Mouse (Mus musculus) neural tube, embryonic 15.5 days (tissue): Measurements from ENCODE around the gene Gm6509. TPM values are rescaled to one million over a fixed set of nuclear protein-coding genes. Genes with fewer than 3 reads are reported as not detected.
"Not testable (repeated sequence)": the region's sequence is repeated elsewhere in the genome, so short reads cannot be mapped to it uniquely, and the experiment has no call there.

Experiments used
- ATAC-seq: fragments of 200-750 bp; cut with Nextera tagmentation; 2 replicates; pipeline ENCODE4 v1.8.0; 2017; ENCODE audit warnings: mild to moderate bottlenecking, moderate TSS enrichment, moderate library complexity; ENCODE audit not compliant: low FRiP score
- H3K27ac ChIP-seq: fragments of 300-500 bp; sonication (generic); replicated peaks from 2 replicates; pipeline ENCODE4 v1.5.1; 2015; ENCODE audit warnings: mild to moderate bottlenecking, inconsistent platforms
- H3K27me3 ChIP-seq: fragments of 300-500 bp; sonication (generic); replicated peaks from 2 replicates; pipeline ENCODE4 v1.6.1; 2015; ENCODE audit warnings: inconsistent platforms
- H3K36me3 ChIP-seq: fragments of 300-500 bp; sonication (generic); 2 replicates; pipeline ENCODE4 v1.6.1; 2015; ENCODE audit warnings: inconsistent platforms
- H3K4me1 ChIP-seq: fragments of 300-500 bp; sonication (generic); 2 replicates; pipeline ENCODE4 v1.6.1; 2015; ENCODE audit warnings: inconsistent platforms
- H3K4me2 ChIP-seq: fragments of 300-500 bp; sonication (generic); 2 replicates; pipeline ENCODE4 v1.6.1; 2015; ENCODE audit warnings: inconsistent platforms, mild to moderate bottlenecking, moderate library complexity
- H3K4me3 ChIP-seq: fragments of 300-500 bp; sonication (generic); replicated peaks from 2 replicates; pipeline ENCODE4 v1.5.1; 2015; ENCODE audit warnings: mild to moderate bottlenecking, inconsistent platforms
- H3K9ac ChIP-seq: fragments of 300-500 bp; sonication (generic); replicated peaks from 2 replicates; pipeline ENCODE4 v1.6.1; 2015; ENCODE audit warnings: mild to moderate bottlenecking, inconsistent platforms
- H3K9me3 ChIP-seq: fragments of 300-500 bp; sonication (generic); replicated peaks from 2 replicates; pipeline ENCODE4 v1.6.1; 2016; ENCODE audit warnings: inconsistent platforms
- WGBS: fragments of 180-500 bp; shearing (Covaris S2); methylation state at CpG from one replicate; pipeline ENCODE4 v1.1.7; 2015; ENCODE audit warnings: mixed read lengths; 5-methylcytosine and 5-hydroxymethylcytosine counted together
- polyA plus RNA-seq: library from polyadenylated mRNA; unstranded; fragments of >200 nt; fragmentation: Nextera tagmentation; extraction: Ambion mirVana; gene quantifications from 2 replicates; pipeline ENCODE4 v1.2.1, GENCODE M21; 2015

Gm6509 gene
- polyA plus RNA-seq: not detected in 2 replicates

DNA sequence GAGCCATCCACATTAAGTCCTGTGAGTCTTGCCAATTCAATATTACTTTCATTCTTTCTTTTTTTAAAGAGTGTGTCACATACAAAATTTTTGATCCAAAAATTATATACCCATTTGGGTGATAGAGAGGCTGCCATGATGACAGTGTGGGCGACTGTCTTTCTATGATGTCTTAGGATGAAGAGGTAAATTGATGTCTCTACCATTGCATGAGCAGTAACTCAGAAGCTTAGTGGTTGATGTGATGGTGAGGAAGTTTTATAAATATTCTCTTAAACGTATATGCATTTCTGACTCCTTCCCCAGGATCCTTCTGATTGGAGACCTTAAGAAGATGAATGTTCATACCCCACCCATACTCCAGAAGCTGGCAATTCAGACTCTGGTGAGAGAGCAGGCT is at the start of gene Gm6509:
Gm6509 (plus strand) TSS at position 301 of the 400 bp plus-strand sequence.
- H3K4me1 ChIP-seq, H3K27ac ChIP-seq, H3K4me3 ChIP-seq, ATAC-seq, H3K36me3 ChIP-seq, H3K4me2 ChIP-seq, H3K27me3 ChIP-seq, H3K9ac ChIP-seq, H3K9me3 ChIP-seq: not testable (repeated sequence)
- WGBS: no CpG with 5 or more reads among the region's 2 CpGs

DNA sequence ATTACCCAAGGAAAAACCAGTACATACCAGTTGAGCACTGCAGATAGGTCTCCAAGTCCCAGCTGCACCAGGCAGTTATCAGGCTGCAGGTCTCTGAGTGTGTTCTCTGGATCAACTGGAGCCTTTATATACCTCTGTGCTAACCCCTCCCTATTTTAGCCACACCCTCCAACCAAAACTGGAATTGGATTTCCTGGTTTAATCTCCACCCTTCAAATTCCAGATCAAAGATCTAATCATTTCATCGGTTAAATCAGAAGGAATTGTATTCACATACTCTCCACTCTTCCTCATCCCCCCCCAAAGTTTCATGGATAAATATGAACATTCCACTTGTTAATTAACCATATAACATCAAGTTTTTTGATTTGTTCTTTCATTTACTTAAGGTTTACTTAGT is 7.5 kb upstream of the Gm6509 start, which contains the start of gene Gm3147:
Gm3147 (minus strand) TSS at position 101 of the 400 bp plus-strand sequence.
- H3K4me3 ChIP-seq, H3K9me3 ChIP-seq, H3K36me3 ChIP-seq, H3K27me3 ChIP-seq, ATAC-seq, H3K9ac ChIP-seq, H3K4me2 ChIP-seq, H3K4me1 ChIP-seq, H3K27ac ChIP-seq: not testable (repeated sequence)
- no CpG with 5 or more reads among the region's 1 CpGs for WGBS

DNA sequence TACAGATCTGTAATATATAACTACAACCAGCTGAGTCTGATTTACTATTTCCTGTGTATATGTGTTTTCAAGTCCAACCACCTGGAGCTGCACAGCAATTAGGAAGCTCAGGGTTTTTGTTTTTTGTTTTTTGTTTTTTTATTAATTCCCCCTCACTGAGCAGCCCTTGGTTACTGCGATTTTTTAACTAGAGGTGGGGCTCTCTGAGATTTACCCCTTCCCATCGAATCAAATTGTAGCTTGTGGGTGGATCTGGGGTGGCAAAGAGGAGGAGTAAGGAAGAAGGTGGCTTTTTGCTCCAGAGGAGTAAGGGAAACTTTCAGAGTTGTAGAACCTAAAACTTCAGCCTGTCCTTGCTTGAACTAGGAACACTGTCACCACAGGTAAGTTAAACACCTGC is 24.3 kb downstream of the Gm6509 start, which contains the start of gene Gm6205:
Gm6205 (plus strand) TSS at position 301 of the 400 bp plus-strand sequence.
- not testable (repeated sequence) for H3K27me3 ChIP-seq, H3K36me3 ChIP-seq, H3K9me3 ChIP-seq, ATAC-seq, H3K9ac ChIP-seq, H3K27ac ChIP-seq, H3K4me1 ChIP-seq, H3K4me3 ChIP-seq, H3K4me2 ChIP-seq
- no CpG with 5 or more reads among the region's 2 CpGs for WGBS

Other genes with a start within 250 kb of the Gm6509 start
- not detected in 2 replicates for gene Gm7682, start 178.2 kb upstream of the Gm6509 start, polyA plus RNA-seq
- not detected in 2 replicates for gene Gm3139, start 97.7 kb upstream of the Gm6509 start, polyA plus RNA-seq
- not detected in 2 replicates for gene Gm3147, start 7.6 kb upstream of the Gm6509 start, polyA plus RNA-seq
- not detected in 2 replicates for gene Gm6205, start 24.4 kb downstream of the Gm6509 start, polyA plus RNA-seq
- gene Gm3183, start 241.5 kb downstream of the Gm6509 start, polyA plus RNA-seq: not detected in 2 replicates